In the genomic region with DNA sequence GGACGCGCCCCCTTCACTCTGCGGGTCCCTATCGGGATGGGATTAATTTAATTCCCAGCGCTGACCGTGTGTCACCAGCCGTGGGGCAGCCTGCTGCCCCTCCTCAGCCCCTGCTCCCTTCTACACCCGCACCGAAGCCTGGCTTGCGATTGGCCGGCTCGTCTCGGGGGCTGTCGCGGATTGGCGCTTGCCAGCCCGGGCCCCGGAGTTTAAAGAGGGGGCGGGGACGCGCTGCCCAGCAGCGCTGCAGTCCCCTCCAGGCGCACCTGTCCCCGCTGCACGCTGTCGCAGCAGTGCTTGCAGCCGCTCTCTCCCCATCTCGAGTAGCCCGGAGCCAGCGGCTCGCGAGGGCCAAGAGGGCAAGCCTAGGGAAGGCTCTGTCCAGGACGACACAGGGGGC, we compare ENCODE assay signal across 9 mouse cellular contexts. TPM values are rescaled to one million over a fixed set of nuclear protein-coding genes. Genes with fewer than 3 reads are reported as not detected.
A peak's percentile ranks its signal among the peaks of the same experiment; 100 is the strongest.
DNase-seq lines count a peak whose midpoint lies in the region; ATAC-seq and TF ChIP-seq lines count a peak whose summit lies in the region.
"Had no signal": no experiment of that assay in that cellular context is flagged by ENCODE, and none has a peak within 500 bp of the region (broad histone marks: within the 10 kb centered on the region; RNA-seq: fewer than 3 reads in every experiment).

Cldn11 (plus strand) TSS at position 215 of the 400 bp plus-strand sequence.

- no peaks in the 10 kb centered on the region for H3K27me3 ChIP-seq in kidney, adult 2 months (replicated peaks; ENCODE audit: control insufficient read depth, insufficient read depth, low read length)
- H3K27me3 ChIP-seq in stomach, embryonic 16.5 days (ENCODE audit: control insufficient read depth, insufficient read depth, low read length): 0 out of 2 replicates have a peak, but pooled peaks cover 6% of the 10 kb centered on the region
- H3K27me3 ChIP-seq: Patski had no signal

- H3K9me3 ChIP-seq in stomach, embryonic 16.5 days (replicated peaks; ENCODE audit: control insufficient read depth, low read length): no peaks in the 10 kb centered on the region

- peak; percentile 14 for DNase-seq in kidney, adult 2 months
- DNase-seq in kidney, adult 9 months: no peak
- DNase-seq in heart, postnatal 4 days: peak; percentile 52
- DNase-seq in layer of hippocampus, postnatal 36 days: peak; percentile 41 to 56
- DNase-seq in lung, postnatal 14 days: peak; percentile 22
- no peak for DNase-seq in urinary bladder, postnatal 36 days (ENCODE audit: low spot score in 2 of 2)

- H3K9ac ChIP-seq in stomach, embryonic 16.5 days (ENCODE audit: low read length): peak within 1 kb of the TSS; percentile 40; the same call in 1 of the 2 replicates

- TF ChIP-seq CTCF in kidney, adult 2 months (conservative IDR thresholded peaks at IDR 0.05; ENCODE audit: insufficient read depth, insufficient read length, low read depth, low read length): no peak

- WGBS in kidney, adult 2 months: 1% methylated on average over 33 of the region's 33 CpGs
- under 1% methylated on average over 33 of the region's 33 CpGs for WGBS in stomach, embryonic 16.5 days

- TF ChIP-seq POLR2A in kidney, adult 2 months (IDR thresholded peaks at IDR 0.05; ENCODE audit: low read depth, low read length): no peak

- H3K4me3 ChIP-seq in kidney, adult 2 months (ENCODE audit: insufficient read depth, low read depth, low read length): peak within 1 kb of the TSS; percentile 6; the same call in 1 of the 2 replicates
- peak within 1 kb of the TSS; percentile 44 for H3K4me3 ChIP-seq in stomach, embryonic 16.5 days (replicated peaks; ENCODE audit: low read length)

- H3K36me3 ChIP-seq in kidney, adult 2 months (ENCODE audit: control insufficient read depth, insufficient read depth, low read length): no peaks in the 10 kb centered on the region
- H3K36me3 ChIP-seq in stomach, embryonic 16.5 days (ENCODE audit: control insufficient read depth, insufficient read depth, low read length): no peaks in the 10 kb centered on the region

- H3K4me2 ChIP-seq in stomach, embryonic 16.5 days (ENCODE audit: low read depth, low read length): peak within 1 kb of the TSS; percentile 77

- H3K4me1 ChIP-seq in kidney, adult 2 months (ENCODE audit: control insufficient read depth, insufficient read depth, low read length): no peaks in the 10 kb centered on the region; the same call in 1 of the 2 replicates
- peaks cover 2% of the 10 kb centered on the region; the same call in 1 of the 2 replicates for H3K4me1 ChIP-seq in stomach, embryonic 16.5 days (ENCODE audit: control insufficient read depth, insufficient read depth, low read length)

- ATAC-seq in common myeloid progenitor, adult 5-6 weeks (replicated peaks; ENCODE audit: low read depth, poor library complexity, severe bottlenecking): peak; percentile 38
- peak; percentile 74; the same call in 1 of the 2 replicates for ATAC-seq in stomach, embryonic 16.5 days (ENCODE audit: insufficient read depth, low FRiP score)
- ATAC-seq: Patski had no signal

- no peak within 1 kb of the TSS for H3K27ac ChIP-seq in kidney, adult 2 months (ENCODE audit: insufficient read depth, low read depth, low read length)
- H3K27ac ChIP-seq in stomach, embryonic 16.5 days (ENCODE audit: low read length): no peak within 1 kb of the TSS

RNA-seq across cellular contexts. Expression of gene Cldn11, which starts in this region (rescaled TPM):
- polyA plus RNA-seq in kidney, adult 2 months (2012; rRNA removed): 2.8 and 6.0 TPM in 2 replicates
- total RNA-seq in common myeloid progenitor, adult 5-6 weeks (2017): not detected in 2 replicates
- total RNA-seq in heart, postnatal 4 days (2021): 1 to 10 TPM; 3.2 to 3.7 TPM
- 100 to 1,000 TPM; 200 to 204 TPM for total RNA-seq in layer of hippocampus, postnatal 36 days (2021)
- polyA plus RNA-seq in stomach, embryonic 16.5 days (2015; fragmentation: Nextera tagmentation; extraction: Ambion mirVana): 3.3 and 4.2 TPM in 2 replicates
- polyA plus RNA-seq: Patski had no signal

Comparison
In these comparisons a context has a peak if more than half of its experiments do, and no peak if none do; other contexts are left out.
1. RNA of gene Cldn11 (total RNA-seq): 200 to 204 TPM in layer of hippocampus, postnatal 36 days; 3.2 to 3.7 TPM in heart, postnatal 4 days and not detected in common myeloid progenitor, adult 5-6 weeks; every median in the first group is over 10 times any median in the second.
2. DNase-seq: peak in kidney, adult 2 months (single experiment), heart, postnatal 4 days (single experiment), layer of hippocampus, postnatal 36 days (2 of 2) and lung, postnatal 14 days (single experiment); none in kidney, adult 9 months (single experiment) and urinary bladder, postnatal 36 days (0 of 2).
3. Peak in ATAC-seq in common myeloid progenitor, adult 5-6 weeks; RNA of the gene not detected or under 1 TPM.